In the genomic region with DNA sequence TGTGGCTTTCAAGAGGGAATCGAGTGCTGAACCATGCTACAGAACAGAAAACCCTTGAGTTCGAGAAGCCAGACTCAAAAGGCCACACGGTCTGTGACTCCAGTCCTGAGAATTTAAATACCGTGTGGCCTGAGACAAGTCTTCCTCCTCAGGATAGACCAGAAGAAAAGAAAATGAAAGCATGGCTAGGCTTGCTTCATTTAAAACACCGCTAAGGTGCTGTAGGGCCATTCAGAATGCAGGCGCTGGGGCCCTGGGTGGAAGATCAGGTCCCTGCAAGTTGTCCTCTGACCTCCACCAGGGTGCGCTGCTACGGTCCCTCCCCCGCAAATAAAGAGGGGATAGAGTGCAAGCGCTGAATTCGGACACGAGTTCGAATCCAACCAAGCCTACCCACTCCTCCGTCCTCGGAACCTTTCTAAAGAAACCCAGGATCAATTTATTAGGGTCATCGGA, we compare ENCODE assay signal across 8 mouse cellular contexts. TPM values are rescaled to one million over a fixed set of nuclear protein-coding genes. Genes with fewer than 3 reads are reported as not detected.
DNase-seq lines count a peak whose midpoint lies in the region; ATAC-seq and TF ChIP-seq lines count a peak whose summit lies in the region.

No protein-coding gene starts in this region.

- DNase-seq in CD4-positive helper T cell, adult 2 months (ENCODE audit: low read depth, low spot score), result peak; percentile 71
- DNase-seq in R1 (ENCODE audit: low read depth, low spot score), result peak; percentile 89
- peak; percentile 62 to 82 for DNase-seq in cerebellum, postnatal 14 days
- peak; percentile 17 for DNase-seq in lung, postnatal 25 days (ENCODE audit: low spot score)
- DNase-seq in left cerebral cortex, postnatal 25 days (ENCODE audit: low spot score in 2 of 2), result no peak

- H3K9ac ChIP-seq in kidney, embryonic 14.5 days (ENCODE audit: low read depth, low read length), result peak overlapping the region; percentile 98

- no peaks in the 10 kb centered on the region for H3K27me3 ChIP-seq in kidney, embryonic 14.5 days (ENCODE audit: control insufficient read depth, insufficient read depth, low read length)
- no peaks in the 10 kb centered on the region for H3K27me3 ChIP-seq in small intestine, adult 2 months (ENCODE audit: control insufficient read depth, insufficient read depth, low read length)

- peaks cover 6% of the 10 kb centered on the region; the same call in 1 of the 2 replicates for H3K9me3 ChIP-seq in kidney, embryonic 14.5 days (ENCODE audit: control insufficient read depth, low read length)

- intact Hi-C loops in left cerebral cortex, postnatal 25 days (cut with DNase I), result loop anchor here (5.0 kb wide), 2 partner anchors 81 to 104 kb away; no protein-coding TSS in a partner anchor

- no peak for TF ChIP-seq POLR2A in small intestine, adult 2 months (IDR thresholded peaks at IDR 0.05; ENCODE audit: low read depth, low read length)

- ATAC-seq in granulocyte monocyte progenitor cell, adult 5-6 weeks (replicated peaks; ENCODE audit: poor library complexity, severe bottlenecking), result peak; percentile 71
- peak; percentile 36; the same call in 1 of the 2 replicates for ATAC-seq in kidney, embryonic 14.5 days (ENCODE audit: low FRiP score, low TSS enrichment)

- 10% methylated on average over 16 of the region's 16 CpGs for WGBS in kidney, embryonic 14.5 days
- WGBS in small intestine, adult 2 months, result 2% methylated on average over 16 of the region's 16 CpGs

- no peaks in the 10 kb centered on the region; the same call in 1 of the 2 replicates for H3K4me1 ChIP-seq in kidney, embryonic 14.5 days (ENCODE audit: control insufficient read depth, insufficient read depth, low read length)
- H3K4me1 ChIP-seq in small intestine, adult 2 months (ENCODE audit: control insufficient read depth, insufficient read depth, insufficient read length, low read length), result peaks cover 3% of the 10 kb centered on the region

- TF ChIP-seq CTCF in small intestine, adult 2 months (IDR thresholded peaks at IDR 0.05; ENCODE audit: extremely low read depth, insufficient read length, insufficient replicate concordance, low read depth, low read length), result peak; percentile 48; the same call in 1 of the 2 replicates

- H3K36me3 ChIP-seq in kidney, embryonic 14.5 days (ENCODE audit: control insufficient read depth, insufficient read depth, low read length), result peaks cover 34% of the 10 kb centered on the region
- peaks cover 5% of the 10 kb centered on the region; the same call in 1 of the 2 replicates for H3K36me3 ChIP-seq in small intestine, adult 2 months (ENCODE audit: control insufficient read depth, insufficient read depth, low read length)

- H3K4me3 ChIP-seq in kidney, embryonic 14.5 days (ENCODE audit: low read length), result peak overlapping the region; percentile 89
- peak overlapping the region; percentile 84 for H3K4me3 ChIP-seq in small intestine, adult 2 months (ENCODE audit: low read depth, low read length)

- H3K27ac ChIP-seq in kidney, embryonic 14.5 days (ENCODE audit: low read depth, low read length), result peak overlapping the region; percentile 47; the same call in 1 of the 2 replicates
- no peak overlapping the region for H3K27ac ChIP-seq in small intestine, adult 2 months (ENCODE audit: insufficient read depth, low read depth, low read length)

- peak overlapping the region; percentile 70 for H3K4me2 ChIP-seq in kidney, embryonic 14.5 days (replicated peaks; ENCODE audit: low read depth, low read length)

RNA-seq across cellular contexts. Expression of gene Rfc5, which starts 0.5 kb away (rescaled TPM):
- total RNA-seq in granulocyte monocyte progenitor cell, adult 5-6 weeks (2014; fragmentation: Nextera tagmentation), result 56.5 and 65.6 TPM in 2 replicates
- 57.2 and 65.2 TPM in 2 replicates for total RNA-seq in granulocyte monocyte progenitor cell, adult 5-6 weeks (2017)
- 97.1 and 111 TPM in 2 replicates for polyA plus RNA-seq in kidney, embryonic 14.5 days (2014; fragmentation: Nextera tagmentation; extraction: Ambion mirVana)
- polyA plus RNA-seq in small intestine, adult 2 months (2012; rRNA removed), result 8.5 and 20.8 TPM in 2 replicates
- 10 to 100 TPM; 20.4 to 24.7 TPM for total RNA-seq in left cerebral cortex, postnatal 25 days (2021)

RNA-seq across cellular contexts. Expression of gene Ksr2, which starts 25.5 kb away (rescaled TPM):
- 0.49 and 2.0 TPM in 2 replicates for total RNA-seq in granulocyte monocyte progenitor cell, adult 5-6 weeks (2014; fragmentation: Nextera tagmentation)
- total RNA-seq in granulocyte monocyte progenitor cell, adult 5-6 weeks (2017), result 0.09 and 0.21 TPM in 2 replicates
- 0.58 and 0.79 TPM in 2 replicates for polyA plus RNA-seq in kidney, embryonic 14.5 days (2014; fragmentation: Nextera tagmentation; extraction: Ambion mirVana)
- 0.05 and 0.14 TPM in 2 replicates for polyA plus RNA-seq in small intestine, adult 2 months (2012; rRNA removed)
- total RNA-seq in left cerebral cortex, postnatal 25 days (2021), result 10 to 100 TPM; 37.4 to 41.0 TPM

RNA-seq across cellular contexts. Expression of gene Wsb2, which starts 31.2 kb away (rescaled TPM):
- total RNA-seq in granulocyte monocyte progenitor cell, adult 5-6 weeks (2014; fragmentation: Nextera tagmentation), result 12.4 and 13.1 TPM in 2 replicates
- 7.4 and 15.2 TPM in 2 replicates for total RNA-seq in granulocyte monocyte progenitor cell, adult 5-6 weeks (2017)
- 36.4 and 72.2 TPM in 2 replicates for polyA plus RNA-seq in kidney, embryonic 14.5 days (2014; fragmentation: Nextera tagmentation; extraction: Ambion mirVana)
- polyA plus RNA-seq in small intestine, adult 2 months (2012; rRNA removed), result 84.3 and 194 TPM in 2 replicates
- total RNA-seq in left cerebral cortex, postnatal 25 days (2021), result 100 to 1,000 TPM; 319 to 325 TPM

Comparison
In these comparisons a context has a peak if more than half of its experiments do, and no peak if none do; other contexts are left out.
1. DNase-seq: peak in CD4-positive helper T cell, adult 2 months (single experiment), R1 (single experiment), cerebellum, postnatal 14 days (2 of 2) and lung, postnatal 25 days (single experiment); none in left cerebral cortex, postnatal 25 days (0 of 2).
2. RNA of gene Ksr2, which starts 25.5 kb away (total RNA-seq): 37.4 to 41.0 TPM in left cerebral cortex, postnatal 25 days; 0.09 to 2.0 TPM in granulocyte monocyte progenitor cell, adult 5-6 weeks; every median in the first group is over 10 times any median in the second.
3. RNA of gene Wsb2, which starts 31.2 kb away (total RNA-seq): 319 to 325 TPM in left cerebral cortex, postnatal 25 days; 7.4 to 15.2 TPM in granulocyte monocyte progenitor cell, adult 5-6 weeks; every median in the first group is over 10 times any median in the second.